Mouse (Mus musculus) stomach, postnatal 0 days (tissue): ENCODE measurements at regions not wholly inside any gene's neighbourhood (a gene's known extent, or its start where the extent isn't known, plus 50 kb on each side); places are given as distances from the start of the nearest gene placed in this dataset.

Experiments
- CTCF ChIP-seq: IDR thresholded peaks from 2 replicates; pipeline ENCODE4 v1.5.1; 2016; ENCODE audit warnings: antibody characterized with exemption, low read depth, mild to moderate bottlenecking, moderate library complexity
- EP300 ChIP-seq: optimal IDR thresholded peaks from 2 replicates; pipeline ENCODE3; 2016; ENCODE audit warnings: antibody characterized with exemption

- TF ChIP-seq EP300: no peak
- no peak for TF ChIP-seq CTCF
Observed at GRCm38 (mm10) chr2:11016446-11016845, 155.5 kb upstream of the Prkcq start.
